Comparison of ENCODE assay signal across 27 mouse cellular contexts in the genomic region with DNA sequence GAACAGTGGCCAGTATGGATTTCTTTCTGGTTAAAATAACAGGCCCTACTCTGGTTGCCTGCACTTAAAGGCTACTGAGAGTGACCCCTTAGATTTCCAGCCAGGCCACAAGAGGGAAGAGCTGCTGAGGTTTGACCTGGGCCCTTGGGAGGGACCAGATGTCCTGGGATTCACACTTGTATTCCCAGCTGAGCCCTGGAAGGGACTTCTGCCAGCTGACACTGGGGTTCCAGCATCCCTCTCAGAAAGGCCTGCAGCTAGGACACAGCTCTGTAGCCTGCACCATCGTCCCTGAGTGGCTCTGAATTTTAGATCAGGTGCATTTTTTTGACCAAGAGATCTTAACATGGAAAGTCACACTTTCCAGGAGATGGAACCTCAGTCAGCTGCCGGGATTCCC.
"Had no signal": no experiment of that assay in that cellular context is flagged by ENCODE, and none has a peak within 500 bp of the region (broad histone marks: within the 10 kb centered on the region; RNA-seq: fewer than 3 reads in every experiment).

No protein-coding gene starts in this region.

- H3K27ac ChIP-seq: heart, adult 2 months; heart, embryonic 13.5 days; heart, embryonic 15.5 days; hindbrain, embryonic 12.5 days; hindbrain, embryonic 15.5 days; kidney, embryonic 15.5 days; kidney, postnatal 0 days; limb, embryonic 13.5 days; limb, embryonic 15.5 days; liver, embryonic 12.5 days; liver, embryonic 14.5 days had no signal

- H3K4me3 ChIP-seq: heart, adult 2 months; heart, embryonic 13.5 days; heart, embryonic 15.5 days; hindbrain, embryonic 12.5 days; hindbrain, embryonic 15.5 days; kidney, embryonic 15.5 days; limb, embryonic 13.5 days; limb, embryonic 15.5 days; liver, embryonic 12.5 days had no signal

- DNase-seq: gastrocnemius, postnatal 14 days; gastrocnemius, postnatal 36 days; heart, adult 11 months; heart, adult 2 months; heart, postnatal 14 days; heart, postnatal 36 days; kidney, adult 11 months; kidney, adult 2 months; kidney, adult 9 months; kidney, postnatal 14 days; kidney, postnatal 36 days; layer of hippocampus, adult 9-11 months; layer of hippocampus, postnatal 36 days; left cerebral cortex, postnatal 4 days; lung, adult 18-20 months had no signal

- ATAC-seq: intestine, embryonic 16.5 days; liver, embryonic 12.5 days had no signal

- H3K9me3 ChIP-seq: heart, embryonic 13.5 days; heart, embryonic 15.5 days; hindbrain, embryonic 12.5 days; hindbrain, embryonic 15.5 days; kidney, embryonic 15.5 days; limb, embryonic 13.5 days; limb, embryonic 15.5 days; liver, embryonic 12.5 days had no signal

- H3K27me3 ChIP-seq: heart, embryonic 13.5 days; heart, embryonic 15.5 days; hindbrain, embryonic 12.5 days; hindbrain, embryonic 15.5 days; kidney, embryonic 15.5 days; limb, embryonic 13.5 days; limb, embryonic 15.5 days had no signal

- H3K36me3 ChIP-seq: heart, embryonic 13.5 days; heart, embryonic 15.5 days; hindbrain, embryonic 12.5 days; hindbrain, embryonic 15.5 days; kidney, embryonic 15.5 days; limb, embryonic 13.5 days; limb, embryonic 15.5 days; liver, embryonic 12.5 days had no signal

- H3K4me2 ChIP-seq: heart, embryonic 11.5 days; heart, embryonic 13.5 days; heart, embryonic 15.5 days; hindbrain, embryonic 12.5 days; hindbrain, embryonic 15.5 days; kidney, embryonic 15.5 days; limb, embryonic 13.5 days; limb, embryonic 15.5 days; liver, embryonic 12.5 days had no signal

- H3K4me1 ChIP-seq: heart, embryonic 13.5 days; heart, embryonic 15.5 days; liver, embryonic 12.5 days had no signal

- H3K9ac ChIP-seq: heart, embryonic 13.5 days; heart, embryonic 15.5 days; hindbrain, embryonic 12.5 days; hindbrain, embryonic 15.5 days; kidney, embryonic 15.5 days; limb, embryonic 13.5 days; limb, embryonic 15.5 days; liver, embryonic 12.5 days; liver, embryonic 14.5 days had no signal
